Mouse (Mus musculus) heart, adult 2 months (tissue): ENCODE measurements around the gene Amer1. TPM values are rescaled to one million over a fixed set of nuclear protein-coding genes. Genes with fewer than 3 reads are reported as not detected.

Experiments used
- DNase-seq, 2 experiments: peaks; one replicate each; pipeline ENCODE4 v3.0.0; 2021
- H3K27ac ChIP-seq: fragments of 200-600 bp; 2 replicates; pipeline ENCODE4 v1.8.1; 2022
- H3K27me3 ChIP-seq: fragments of 200-500 bp; 2 replicates; pipeline ENCODE4 v1.6.1; 2012; ENCODE audit warnings: mild to moderate bottlenecking, low read length, inconsistent platforms, mixed read lengths; ENCODE audit not compliant: control insufficient read depth, insufficient read depth
- H3K36me3 ChIP-seq: fragments of 200-500 bp; 2 replicates; pipeline ENCODE4 v1.6.1; 2012; ENCODE audit warnings: low read length, inconsistent platforms; ENCODE audit not compliant: control insufficient read depth, insufficient read depth
- H3K4me1 ChIP-seq: fragments of 200-500 bp; 2 replicates; pipeline ENCODE4 v1.6.1; 2011; ENCODE audit warnings: low read length; ENCODE audit not compliant: control insufficient read depth, insufficient read depth
- H3K4me3 ChIP-seq: fragments of 200-600 bp; 2 replicates; pipeline ENCODE4 v1.8.1; 2022
- H3K79me2 ChIP-seq: fragments of 200-500 bp; replicated peaks from 2 replicates; pipeline ENCODE4 v1.6.1; 2012; ENCODE audit warnings: mild to moderate bottlenecking, inconsistent platforms, low read length, moderate library complexity, mixed read lengths; ENCODE audit not compliant: control insufficient read depth, insufficient read depth
- H3K9ac ChIP-seq: fragments of 200-500 bp; 2 replicates; pipeline ENCODE4 v1.6.1; 2012; ENCODE audit warnings: low read depth, mild to moderate bottlenecking, control low read depth, inconsistent platforms, low read length, mixed read lengths
- CTCF ChIP-seq: fragments of 200-600 bp; IDR thresholded peaks from 2 replicates; pipeline ENCODE4 v1.8.1; 2022; ENCODE audit warnings: antibody characterized with exemption, mild to moderate bottlenecking, moderate library complexity
- EP300 ChIP-seq: fragments of 200-500 bp; IDR thresholded peaks from 2 replicates; pipeline ENCODE4 v1.6.1; 2011; ENCODE audit warnings: low read depth, low read length, control low read depth; ENCODE audit not compliant: insufficient read depth
- POLR2A ChIP-seq: fragments of 200-500 bp; IDR thresholded peaks from 2 replicates; pipeline ENCODE4 v1.6.1; 2011; ENCODE audit warnings: mild to moderate bottlenecking, low read depth, low read length, control low read depth; ENCODE audit not compliant: insufficient read depth
- WGBS: fragments of 180-500 bp; shearing (Covaris S2); methylation state at CpG from one replicate; pipeline ENCODE4 v1.1.7; 2018; 5-methylcytosine and 5-hydroxymethylcytosine counted together
- intact Hi-C: fragments of 180-260 bp; cut with DNase I; formaldehyde crosslinking; loops from one replicate; pipeline ENCODE4 v1.15.1; 2025
- long read RNA-seq: library from polyadenylated mRNA; stranded (forward); transcript quantifications from one replicate; pipeline ENCODE4 v2.0.0, GENCODE M21; 2021
- polyA plus RNA-seq: library from polyadenylated mRNA; depleted of rRNA; stranded (reverse); fragments of >200 nt; gene quantifications from 2 replicates; pipeline ENCODE4 v1.2.3, GENCODE M21; 2012; rRNA removed
- total RNA-seq, 2 experiments: library from RNA; stranded (reverse); gene quantifications; 2 replicates each; pipeline ENCODE4 v1.2.3; 2021

The Amer1 gene
- total RNA-seq, result 1 to 10 TPM; 3.4 to 4.9 TPM
- 1.7 and 3.0 TPM in 2 replicates for polyA plus RNA-seq
- long read RNA-seq, result 0 reads

- intact Hi-C loops, result loop anchor here (5.0 to 10.0 kb wide), 4 partner anchors 33 to 510 kb away; partner anchors contain the start of genes Las1l, Spin4 and Zc4h2
- TF ChIP-seq CTCF, result no peak
- no peak for TF ChIP-seq EP300
- peak; percentile 56; the same call in 1 of the 2 replicates for TF ChIP-seq POLR2A
- no peaks in the 10 kb centered on the region for H3K79me2 ChIP-seq
- DNase-seq, result peak; percentile 88 to 93
- peak within 1 kb of the TSS; percentile 90 for H3K27ac ChIP-seq
- H3K9ac ChIP-seq, result peak within 1 kb of the TSS; percentile 63
- H3K4me3 ChIP-seq, result peak within 1 kb of the TSS; percentile 57
- H3K4me1 ChIP-seq, result peaks cover 7% of the 10 kb centered on the region
- H3K36me3 ChIP-seq, result no peaks in the 10 kb centered on the region
- no peaks in the 10 kb centered on the region for H3K27me3 ChIP-seq
- WGBS, result 10% methylated on average over 19 of the region's 19 CpGs
Measured at GRCm38 (mm10) chrX:95444776-95445111, at the start of gene Amer1. Gene Amer1, minus strand, starts transcription at chrX:95444872.

- TF ChIP-seq CTCF (no peak), EP300 (no peak), POLR2A (no peak)
- H3K4me1 ChIP-seq, result no peaks in the 10 kb centered on the region
- no peak overlapping the region for H3K27ac ChIP-seq
- intact Hi-C loops, result no loop called here
- no peaks in the 10 kb centered on the region for H3K79me2 ChIP-seq
- 31% methylated on average over 3 of the region's 3 CpGs for WGBS
- no peak overlapping the region for H3K9ac ChIP-seq
- H3K4me3 ChIP-seq, result no peak overlapping the region
- DNase-seq, result no peak
- no peaks in the 10 kb centered on the region for H3K27me3 ChIP-seq
- no peaks in the 10 kb centered on the region for H3K36me3 ChIP-seq
Measured at GRCm38 (mm10) chrX:95457166-95457565, 12.5 kb upstream of the Amer1 start.

- Histone ChIP-seq H3K4me1 (peaks cover 7% of the 10 kb centered on the region), H3K27me3 (no peaks in the 10 kb centered on the region), H3K27ac (no peak overlapping the region), H3K36me3 (no peaks in the 10 kb centered on the region), H3K79me2 (no peaks in the 10 kb centered on the region), H3K4me3 (no peak overlapping the region), H3K9ac (no peak overlapping the region)
- peak in 1 of 2 experiments; percentile 2 for DNase-seq
- 68% methylated on average over 2 of the region's 2 CpGs for WGBS
- no peak for TF ChIP-seq EP300
- no peak for TF ChIP-seq CTCF
- TF ChIP-seq POLR2A, result no peak
- intact Hi-C loops, result loop anchor here (5.0 to 10.0 kb wide), 3 partner anchors 209 to 509 kb away; partner anchors contain the start of genes Las1l, Spin4 and Zc4h2
Measured at GRCm38 (mm10) chrX:95445866-95446265, 1.2 kb upstream of the Amer1 start.

GRCm38 (mm10) chrX:95445141-95445540, 469 bp upstream of the Amer1 start:
- H3K27ac ChIP-seq, result peak overlapping the region; percentile 90
- H3K4me3 ChIP-seq, result peak overlapping the region; percentile 57
- intact Hi-C loops, result loop anchor here (5.0 to 10.0 kb wide), 3 partner anchors 210 to 510 kb away; partner anchors contain the start of genes Las1l, Spin4 and Zc4h2
- DNase-seq, result no peak
- no peak for TF ChIP-seq EP300
- TF ChIP-seq POLR2A, result no peak
- TF ChIP-seq CTCF, result no peak
- WGBS, result 36% methylated on average over 3 of the region's 3 CpGs
- peaks cover 7% of the 10 kb centered on the region for H3K4me1 ChIP-seq
- no peaks in the 10 kb centered on the region for H3K36me3 ChIP-seq
- peak overlapping the region; percentile 63; the same call in 1 of the 2 replicates for H3K9ac ChIP-seq
- no peaks in the 10 kb centered on the region for H3K79me2 ChIP-seq
- H3K27me3 ChIP-seq, result no peaks in the 10 kb centered on the region

GRCm38 (mm10) chrX:95443898-95444775, 535 bp downstream of the Amer1 start:
- no peaks in the 10 kb centered on the region for H3K27me3 ChIP-seq
- no peaks in the 10 kb centered on the region for H3K36me3 ChIP-seq
- no peaks in the 10 kb centered on the region for H3K79me2 ChIP-seq
- peak overlapping the region; percentile 90 for H3K27ac ChIP-seq
- TF ChIP-seq POLR2A (no peak), CTCF (no peak), EP300 (no peak)
- DNase-seq, result peak; percentile 65 to 70
- H3K4me3 ChIP-seq, result peak overlapping the region; percentile 57
- H3K4me1 ChIP-seq, result peaks cover 7% of the 10 kb centered on the region
- H3K9ac ChIP-seq, result peak overlapping the region; percentile 61
- intact Hi-C loops, result loop anchor here (5.0 to 10.0 kb wide), 3 partner anchors 33 to 511 kb away; partner anchors contain the start of genes Las1l and Zc4h2
- 14% methylated on average over 42 of the region's 42 CpGs for WGBS

- Histone ChIP-seq H3K4me3 (peak overlapping the region; percentile 57), H3K36me3 (no peaks in the 10 kb centered on the region), H3K4me1 (peaks cover 7% of the 10 kb centered on the region), H3K27ac (peak overlapping the region; percentile 90), H3K9ac (peak overlapping the region; percentile 61), H3K27me3 (no peaks in the 10 kb centered on the region), H3K79me2 (no peaks in the 10 kb centered on the region)
- DNase-seq, result peak; percentile 9 to 33
- intact Hi-C loops, result loop anchor here (5.0 to 10.0 kb wide), 3 partner anchors 34 to 511 kb away; partner anchors contain the start of genes Las1l and Zc4h2
- TF ChIP-seq CTCF (no peak), POLR2A (no peak), EP300 (no peak)
- WGBS, result 33% methylated on average over 12 of the region's 12 CpGs
Measured at GRCm38 (mm10) chrX:95443390-95443789, 1.3 kb downstream of the Amer1 start.
